Mouse (Mus musculus) liver, embryonic 15.5 days (tissue): Measurements from ENCODE around the gene Dot1l. TPM values are rescaled to one million over a fixed set of nuclear protein-coding genes. Genes with fewer than 3 reads are reported as not detected.

ENCODE experiments used
- ATAC-seq: fragments of 200-750 bp; cut with Nextera tagmentation; 2 replicates; pipeline ENCODE4 v1.8.0; 2017; ENCODE audit warnings: moderate number of reproducible peaks, mild to moderate bottlenecking, moderate library complexity; ENCODE audit not compliant: insufficient read depth
- H3K27ac ChIP-seq: fragments of 300-500 bp; sonication (generic); replicated peaks from 2 replicates; pipeline ENCODE4 v1.5.1; 2015; ENCODE audit warnings: mild to moderate bottlenecking, inconsistent platforms
- H3K27me3 ChIP-seq: fragments of 300-500 bp; sonication (generic); 2 replicates; pipeline ENCODE4 v1.6.1; 2015; ENCODE audit warnings: mild to moderate bottlenecking, inconsistent platforms
- H3K36me3 ChIP-seq: fragments of 300-500 bp; sonication (generic); replicated peaks from 2 replicates; pipeline ENCODE4 v1.6.1; 2015; ENCODE audit warnings: moderate library complexity, mild to moderate bottlenecking, inconsistent platforms
- H3K4me1 ChIP-seq: fragments of 300-500 bp; sonication (generic); replicated peaks from 2 replicates; pipeline ENCODE4 v1.6.1; 2015; ENCODE audit warnings: inconsistent platforms
- H3K4me2 ChIP-seq: fragments of 300-500 bp; sonication (generic); 2 replicates; pipeline ENCODE4 v1.6.1; 2015; ENCODE audit warnings: moderate library complexity, mild to moderate bottlenecking, inconsistent platforms
- H3K4me3 ChIP-seq: fragments of 300-500 bp; sonication (generic); replicated peaks from 2 replicates; pipeline ENCODE4 v1.5.1; 2015; ENCODE audit warnings: mild to moderate bottlenecking, inconsistent platforms
- H3K9ac ChIP-seq: fragments of 300-500 bp; sonication (generic); 2 replicates; pipeline ENCODE4 v1.6.1; 2015; ENCODE audit warnings: moderate library complexity, mild to moderate bottlenecking, inconsistent platforms
- H3K9me3 ChIP-seq: fragments of 300-500 bp; sonication (generic); replicated peaks from 2 replicates; pipeline ENCODE4 v1.6.1; 2016; ENCODE audit warnings: inconsistent platforms
- WGBS: fragments of 180-500 bp; shearing (Covaris S2); methylation state at CpG from one replicate; pipeline ENCODE4 v1.1.7; 2015; ENCODE audit warnings: mixed read lengths; ENCODE audit not compliant: insufficient replicate concordance; 5-methylcytosine and 5-hydroxymethylcytosine counted together
- polyA plus RNA-seq: library from polyadenylated mRNA; unstranded; fragments of >200 nt; fragmentation: Nextera tagmentation; extraction: Ambion mirVana; gene quantifications from 2 replicates; pipeline ENCODE4 v1.2.1, GENCODE M21; 2015

The Dot1l gene
- polyA plus RNA-seq, 1 experiment from 2014 or later: 8.1 TPM

DNA sequence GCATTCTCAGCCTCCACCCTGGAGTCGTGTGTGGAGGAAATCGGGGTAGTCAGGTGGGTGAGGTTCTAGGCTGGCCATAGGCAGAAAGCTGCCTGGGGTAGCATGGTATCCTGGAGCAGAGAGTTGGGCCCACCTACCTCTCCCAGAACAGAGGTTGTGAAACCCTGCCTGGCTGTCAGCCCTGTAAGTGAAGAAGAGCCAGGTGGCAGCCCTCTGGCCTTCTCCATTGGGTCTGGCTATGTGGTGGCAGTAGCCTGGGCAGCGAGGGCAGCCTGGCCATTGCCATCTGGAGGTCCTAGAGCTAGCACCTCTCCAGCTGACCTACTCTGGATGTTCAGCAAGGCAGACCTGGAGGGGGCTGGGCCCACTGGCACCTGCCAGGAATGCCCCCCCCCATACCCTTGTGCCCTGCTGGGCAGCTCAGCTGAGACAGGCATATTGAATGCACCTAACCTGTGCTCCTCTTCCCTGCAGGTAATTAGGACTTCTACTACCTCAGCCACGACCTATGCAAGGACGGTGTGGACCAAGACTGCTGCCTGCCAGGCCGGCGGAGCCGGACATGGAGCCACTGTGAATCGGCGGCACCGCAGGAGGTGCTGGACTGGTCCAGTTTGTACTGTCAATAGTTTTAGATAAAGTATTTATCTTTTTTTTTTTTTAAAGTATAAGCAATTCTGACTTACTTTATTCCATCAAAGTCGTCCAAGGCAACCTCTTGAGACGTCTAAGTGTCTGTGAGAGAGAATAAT is 38.2 kb downstream of the Dot1l start:
- H3K4me3 ChIP-seq: no peak overlapping the region
- 84% methylated on average over 13 of the region's 13 CpGs for WGBS
- peaks cover 86% of the 10 kb centered on the region for H3K36me3 ChIP-seq
- H3K4me2 ChIP-seq: no peak overlapping the region
- H3K4me1 ChIP-seq: peaks cover 25% of the 10 kb centered on the region
- no peak for ATAC-seq
- H3K9ac ChIP-seq: no peak overlapping the region
- H3K9me3 ChIP-seq: no peaks in the 10 kb centered on the region
- H3K27me3 ChIP-seq: no peaks in the 10 kb centered on the region
- H3K27ac ChIP-seq: no peak overlapping the region

- H3K4me3 ChIP-seq: no peak overlapping the region
- H3K27me3 ChIP-seq: no peaks in the 10 kb centered on the region
- H3K4me2 ChIP-seq: no peak overlapping the region
- no peak overlapping the region for H3K9ac ChIP-seq
- peaks cover 80% of the 10 kb centered on the region for H3K36me3 ChIP-seq
- no peaks in the 10 kb centered on the region for H3K9me3 ChIP-seq
- no peak for ATAC-seq
- 83% methylated on average over 4 of the region's 4 CpGs for WGBS
- H3K27ac ChIP-seq: no peak overlapping the region
- peaks cover 25% of the 10 kb centered on the region for H3K4me1 ChIP-seq
Observed at GRCm38 (mm10) chr10:80793803-80794202, 38.8 kb downstream of the Dot1l start.

DNA sequence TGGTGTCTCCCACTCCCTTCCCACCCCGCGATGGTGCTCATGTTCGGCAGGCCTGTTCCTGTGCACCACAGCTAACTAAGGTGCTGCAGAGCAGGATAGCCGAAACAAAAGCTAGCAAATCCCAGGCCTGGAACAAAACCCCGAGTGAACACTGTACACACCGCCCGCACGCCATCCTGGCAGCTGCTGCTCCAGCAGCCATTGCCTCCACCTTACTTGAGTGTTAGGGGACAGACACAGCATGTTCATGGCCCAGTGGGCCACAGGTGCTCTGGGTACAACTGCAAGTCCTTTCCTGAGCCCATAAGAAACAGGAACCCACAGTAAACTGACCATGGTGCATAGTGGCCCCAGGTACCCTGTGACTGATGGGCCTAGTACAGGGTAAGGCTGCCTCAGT is 39.7 kb downstream of the Dot1l start:
- H3K4me1 ChIP-seq: peaks cover 33% of the 10 kb centered on the region
- H3K36me3 ChIP-seq: peaks cover 71% of the 10 kb centered on the region
- no peak overlapping the region for H3K4me2 ChIP-seq
- WGBS: 82% methylated on average over 8 of the region's 8 CpGs
- ATAC-seq: no peak
- no peak overlapping the region for H3K27ac ChIP-seq
- H3K9me3 ChIP-seq: no peaks in the 10 kb centered on the region
- no peaks in the 10 kb centered on the region for H3K27me3 ChIP-seq
- H3K9ac ChIP-seq: no peak overlapping the region
- H3K4me3 ChIP-seq: no peak overlapping the region

GRCm38 (mm10) chr10:80796307-80796848 is 41.4 kb downstream of the Dot1l start:
- no peak for ATAC-seq
- peak overlapping the region; percentile 84 for H3K4me3 ChIP-seq
- 78% methylated on average over 9 of the region's 9 CpGs for WGBS
- no peak overlapping the region for H3K27ac ChIP-seq
- H3K36me3 ChIP-seq: peaks cover 68% of the 10 kb centered on the region
- no peaks in the 10 kb centered on the region for H3K27me3 ChIP-seq
- no peaks in the 10 kb centered on the region for H3K9me3 ChIP-seq
- peak overlapping the region; percentile 89 for H3K4me2 ChIP-seq
- peaks cover 43% of the 10 kb centered on the region for H3K4me1 ChIP-seq
- H3K9ac ChIP-seq: peak overlapping the region; percentile 92

DNA sequence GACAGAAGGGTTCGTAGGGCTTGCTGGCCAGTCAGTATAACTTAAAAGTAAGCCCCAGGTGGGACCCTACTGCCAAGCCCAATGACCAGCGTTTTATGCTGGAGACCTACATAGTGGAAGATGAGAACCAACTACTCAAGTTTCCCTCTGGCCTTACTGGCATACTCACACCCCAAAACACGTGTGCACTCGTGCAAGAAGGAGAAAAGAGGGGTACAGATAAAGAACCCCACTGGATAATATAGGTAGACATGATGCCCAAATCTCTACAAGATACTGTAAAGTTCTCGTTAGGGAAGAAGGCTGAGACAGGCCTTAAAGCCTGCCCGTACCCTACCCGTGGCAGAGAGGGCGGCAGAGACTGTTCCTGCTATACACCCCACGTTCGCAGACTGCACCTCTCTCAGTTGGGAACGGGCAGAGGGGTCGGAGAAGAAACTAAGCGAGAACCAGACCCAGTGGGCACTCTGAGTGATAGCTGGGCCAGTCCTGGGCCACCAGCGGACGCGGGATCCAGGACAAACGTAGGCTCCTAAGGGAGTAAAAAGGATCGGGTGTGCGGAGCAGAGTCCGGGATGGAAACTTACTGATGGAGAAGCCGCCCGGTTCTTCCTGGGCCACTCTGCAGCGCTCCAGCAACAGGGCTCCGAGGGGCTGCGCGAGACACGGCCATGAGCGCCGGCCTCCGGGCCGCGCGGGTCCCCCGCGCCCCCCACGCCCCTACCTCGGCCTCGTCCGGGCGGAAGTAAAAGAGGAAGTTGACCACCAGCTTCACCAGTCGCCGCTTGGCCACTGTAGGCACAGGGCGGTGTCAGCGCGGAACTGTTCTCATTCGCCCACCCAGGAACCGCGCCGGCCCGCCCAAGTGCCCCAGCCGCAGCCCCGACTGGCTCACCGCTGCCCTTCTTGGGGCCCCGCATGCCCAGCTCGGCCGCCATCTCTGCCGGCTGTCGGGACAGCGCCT is 42.5 kb downstream of the Dot1l start:
- ATAC-seq: peak; percentile 56
- Histone ChIP-seq H3K4me2 (peak overlapping the region; percentile 89), H3K4me3 (peak overlapping the region; percentile 84), H3K27ac (peak overlapping the region; percentile 98), H3K4me1 (peaks cover 38% of the 10 kb centered on the region), H3K9ac (peak overlapping the region; percentile 92), H3K9me3 (no peaks in the 10 kb centered on the region), H3K36me3 (peaks cover 68% of the 10 kb centered on the region), H3K27me3 (no peaks in the 10 kb centered on the region)
- 2% methylated on average over 59 of the region's 59 CpGs for WGBS

GRCm38 (mm10) chr10:80798150-80799006 is 43.4 kb downstream of the Dot1l start, which contains the start of the genes Sf3a2 and Plekhj1:
TSS of gene Sf3a2 (plus strand) at chr10:80798198.
TSS of gene Plekhj1 (minus strand) at chr10:80798626.
- Histone ChIP-seq H3K9ac (peak within 1 kb of the TSS; percentile 92), H3K4me2 (peak within 1 kb of the TSS; percentile 89), H3K36me3 (peaks cover 68% of the 10 kb centered on the region), H3K27me3 (no peaks in the 10 kb centered on the region), H3K27ac (peak within 1 kb of the TSS; percentile 98), H3K4me1 (peaks cover 38% of the 10 kb centered on the region), H3K4me3 (peak within 1 kb of the TSS; percentile 84), H3K9me3 (no peaks in the 10 kb centered on the region)
- under 1% methylated on average over 104 of the region's 104 CpGs for WGBS
- peak; percentile 92 for ATAC-seq

GRCm38 (mm10) chr10:80799070-80799566 is 44.1 kb downstream of the Dot1l start:
- Histone ChIP-seq H3K4me1 (peaks cover 34% of the 10 kb centered on the region), H3K9me3 (no peaks in the 10 kb centered on the region), H3K9ac (peak overlapping the region; percentile 92), H3K4me2 (peak overlapping the region; percentile 89), H3K27ac (peak overlapping the region; percentile 98), H3K4me3 (peak overlapping the region; percentile 84), H3K27me3 (no peaks in the 10 kb centered on the region), H3K36me3 (peaks cover 68% of the 10 kb centered on the region)
- ATAC-seq: no peak
- WGBS: under 1% methylated on average over 18 of the region's 18 CpGs

DNA sequence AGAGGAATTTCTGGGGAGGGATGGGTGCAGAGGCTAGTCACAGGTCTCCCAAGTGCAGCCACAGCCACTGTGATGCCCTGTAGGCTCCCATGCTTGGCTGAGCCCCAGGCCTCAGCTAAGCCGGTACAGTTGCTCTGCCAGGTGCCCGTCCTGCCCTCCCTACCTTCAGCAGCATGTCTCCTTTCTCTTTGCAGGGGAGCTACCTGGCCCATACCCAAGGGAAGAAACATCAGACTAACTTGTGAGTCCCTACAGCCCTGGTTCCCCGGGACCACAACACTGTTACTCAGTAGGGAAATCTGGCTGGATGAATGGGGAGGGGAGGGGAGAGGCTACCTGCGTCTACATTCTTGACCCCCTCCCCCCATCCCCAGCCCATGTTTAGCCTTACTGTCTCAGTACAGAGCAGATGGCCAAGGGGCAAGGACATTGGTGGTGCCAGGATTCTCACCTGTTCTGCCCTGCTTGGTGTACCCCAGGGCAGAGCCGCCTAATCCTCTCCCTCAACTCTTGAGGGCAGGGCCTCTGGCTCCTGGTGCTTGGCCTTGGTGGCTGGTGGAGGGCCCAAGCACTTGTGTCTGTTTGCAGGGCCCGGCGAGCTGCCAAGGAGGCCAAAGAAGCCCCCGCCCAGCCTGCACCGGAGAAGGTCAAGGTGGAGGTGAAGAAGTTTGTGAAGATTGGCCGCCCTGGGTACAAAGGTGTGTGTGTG is 47.4 kb downstream of the Dot1l start:
- Histone ChIP-seq H3K4me2 (no peak overlapping the region), H3K4me3 (no peak overlapping the region), H3K27me3 (peaks cover 15% of the 10 kb centered on the region), H3K36me3 (peaks cover 53% of the 10 kb centered on the region), H3K9me3 (no peaks in the 10 kb centered on the region), H3K9ac (no peak overlapping the region), H3K4me1 (peaks cover 45% of the 10 kb centered on the region), H3K27ac (no peak overlapping the region)
- ATAC-seq: no peak
- 81% methylated on average over 10 of the region's 10 CpGs for WGBS

GRCm38 (mm10) chr10:80802996-80803395 is 48.0 kb downstream of the Dot1l start:
- Histone ChIP-seq H3K9me3 (no peaks in the 10 kb centered on the region), H3K36me3 (peaks cover 53% of the 10 kb centered on the region), H3K4me3 (no peak overlapping the region), H3K4me1 (peaks cover 50% of the 10 kb centered on the region), H3K27ac (no peak overlapping the region), H3K9ac (no peak overlapping the region), H3K4me2 (no peak overlapping the region), H3K27me3 (peaks cover 21% of the 10 kb centered on the region)
- no peak for ATAC-seq
- WGBS: 72% methylated on average over 3 of the region's 3 CpGs

DNA sequence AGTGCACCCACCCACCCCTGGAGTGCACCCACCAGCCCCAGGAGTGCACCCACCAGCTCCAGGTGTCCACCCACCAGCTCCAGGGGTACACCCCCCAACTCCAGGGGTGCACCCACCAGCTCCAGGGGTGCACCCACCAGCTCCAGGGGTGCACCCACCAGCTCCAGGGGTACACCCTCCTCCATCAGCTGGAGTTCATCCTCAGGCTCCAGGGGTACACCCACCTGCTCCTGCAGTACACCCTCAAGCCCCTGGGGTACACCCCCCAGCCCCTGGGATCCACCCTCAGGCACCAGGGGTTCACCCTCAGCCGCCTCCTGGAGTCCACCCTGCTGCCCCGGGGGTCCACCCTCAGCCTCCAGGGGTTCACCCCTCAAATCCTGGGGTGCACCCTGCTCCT is 49.3 kb downstream of the Dot1l start:
- Histone ChIP-seq H3K27me3 (peaks cover 34% of the 10 kb centered on the region), H3K4me1 (peaks cover 59% of the 10 kb centered on the region), H3K4me2 (no peak overlapping the region), H3K36me3 (peaks cover 53% of the 10 kb centered on the region), H3K9me3 (no peaks in the 10 kb centered on the region), H3K9ac (no peak overlapping the region), H3K4me3 (no peak overlapping the region), H3K27ac (no peak overlapping the region)
- ATAC-seq: no peak
- WGBS: 97% methylated on average over 2 of the region's 2 CpGs
